Comparison of ENCODE assay signal across 10 mouse cellular contexts in genomic region chr5:43923933-43924332, GRCm38 (mm10). TPM values are rescaled to one million over a fixed set of nuclear protein-coding genes. Genes with fewer than 3 reads are reported as not detected.
DNase-seq lines count a peak whose midpoint lies in the region; ATAC-seq and TF ChIP-seq lines count a peak whose summit lies in the region.
"Had no signal": no experiment of that assay in that cellular context is flagged by ENCODE, and none has a peak within 500 bp of the region (broad histone marks: within the 10 kb centered on the region; RNA-seq: fewer than 3 reads in every experiment).

No protein-coding gene starts in this region.

- no peak for ATAC-seq in liver, embryonic 12.5 days
- 0 out of 2 replicates have a peak, but pooled peaks have one; percentile 49 for ATAC-seq in kidney, embryonic 14.5 days (ENCODE audit: low FRiP score, low TSS enrichment)
- no peak for ATAC-seq in limb, embryonic 14.5 days (ENCODE audit: low FRiP score, low read depth)

- H3K27ac ChIP-seq in liver, embryonic 12.5 days, result no peak overlapping the region
- H3K27ac ChIP-seq in kidney, embryonic 14.5 days (ENCODE audit: low read depth, low read length), result no peak overlapping the region
- H3K27ac ChIP-seq in limb, embryonic 14.5 days (replicated peaks; ENCODE audit: low read depth, low read length), result no peak overlapping the region
- H3K27ac ChIP-seq: embryonic facial prominence, embryonic 13.5 days; neural tube, embryonic 12.5 days had no signal

- no peak overlapping the region for H3K4me3 ChIP-seq in liver, embryonic 12.5 days
- H3K4me3 ChIP-seq in kidney, embryonic 14.5 days (ENCODE audit: low read length), result no peak overlapping the region
- no peak overlapping the region for H3K4me3 ChIP-seq in limb, embryonic 14.5 days (replicated peaks; ENCODE audit: low read length)
- H3K4me3 ChIP-seq: embryonic facial prominence, embryonic 13.5 days; neural tube, embryonic 12.5 days had no signal

- TF ChIP-seq POLR2A in limb, embryonic 14.5 days (IDR thresholded peaks at IDR 0.05; ENCODE audit: borderline replicate concordance, extremely low read depth, insufficient read depth, insufficient read length), result no peak

- 18% methylated on average over 4 of the region's 4 CpGs for WGBS in liver, embryonic 12.5 days (ENCODE audit: insufficient replicate concordance)
- 35% methylated on average over 4 of the region's 4 CpGs for WGBS in kidney, embryonic 14.5 days
- WGBS in limb, embryonic 14.5 days, result 34% methylated on average over 4 of the region's 4 CpGs

- no peaks in the 10 kb centered on the region for H3K36me3 ChIP-seq in liver, embryonic 12.5 days
- no peaks in the 10 kb centered on the region for H3K36me3 ChIP-seq in kidney, embryonic 14.5 days (ENCODE audit: control insufficient read depth, insufficient read depth, low read length)
- no peaks in the 10 kb centered on the region for H3K36me3 ChIP-seq in limb, embryonic 14.5 days (ENCODE audit: control insufficient read depth, insufficient read depth, low read length)
- H3K36me3 ChIP-seq: embryonic facial prominence, embryonic 13.5 days; neural tube, embryonic 12.5 days had no signal

- no peak overlapping the region for H3K9ac ChIP-seq in liver, embryonic 12.5 days
- H3K9ac ChIP-seq in kidney, embryonic 14.5 days (ENCODE audit: low read depth, low read length), result no peak overlapping the region
- no peak overlapping the region for H3K9ac ChIP-seq in limb, embryonic 14.5 days (ENCODE audit: low read depth, low read length, severe bottlenecking)
- H3K9ac ChIP-seq: embryonic facial prominence, embryonic 13.5 days; neural tube, embryonic 12.5 days had no signal

- no peaks in the 10 kb centered on the region for H3K27me3 ChIP-seq in liver, embryonic 12.5 days (replicated peaks)
- H3K27me3 ChIP-seq in kidney, embryonic 14.5 days (ENCODE audit: control insufficient read depth, insufficient read depth, low read length), result no peaks in the 10 kb centered on the region
- H3K27me3 ChIP-seq in limb, embryonic 14.5 days (ENCODE audit: control insufficient read depth, insufficient read depth, low read length), result no peaks in the 10 kb centered on the region
- H3K27me3 ChIP-seq: embryonic facial prominence, embryonic 13.5 days; neural tube, embryonic 12.5 days had no signal

- no peaks in the 10 kb centered on the region for H3K9me3 ChIP-seq in liver, embryonic 12.5 days (replicated peaks)
- H3K9me3 ChIP-seq in kidney, embryonic 14.5 days (ENCODE audit: control insufficient read depth, low read length), result no peaks in the 10 kb centered on the region
- H3K9me3 ChIP-seq in limb, embryonic 14.5 days (ENCODE audit: control insufficient read depth, low read length), result no peaks in the 10 kb centered on the region
- H3K9me3 ChIP-seq: embryonic facial prominence, embryonic 13.5 days; neural tube, embryonic 12.5 days had no signal

- H3K4me2 ChIP-seq in liver, embryonic 12.5 days, result no peak overlapping the region
- H3K4me2 ChIP-seq in kidney, embryonic 14.5 days (replicated peaks; ENCODE audit: low read depth, low read length), result no peak overlapping the region
- no peak overlapping the region for H3K4me2 ChIP-seq in limb, embryonic 14.5 days (replicated peaks; ENCODE audit: low read depth, low read length, severe bottlenecking)
- H3K4me2 ChIP-seq: embryonic facial prominence, embryonic 13.5 days; neural tube, embryonic 12.5 days had no signal

- H3K4me1 ChIP-seq in liver, embryonic 12.5 days, result no peaks in the 10 kb centered on the region
- H3K4me1 ChIP-seq in kidney, embryonic 14.5 days (ENCODE audit: control insufficient read depth, insufficient read depth, low read length), result no peaks in the 10 kb centered on the region
- no peaks in the 10 kb centered on the region for H3K4me1 ChIP-seq in limb, embryonic 14.5 days (ENCODE audit: control insufficient read depth, insufficient read depth, low read length)
- H3K4me1 ChIP-seq: embryonic facial prominence, embryonic 13.5 days; neural tube, embryonic 12.5 days had no signal

- peak; percentile 49 for DNase-seq in liver
- peak; percentile 29 for DNase-seq in adrenal gland, adult 8-10 months
- peak; percentile 7 to 86 for DNase-seq in frontal cortex, adult 2 months (ENCODE audit: extremely low spot score in 1 of 2, low spot score in 1 of 2)
- DNase-seq in limb, embryonic 14.5 days (ENCODE audit: low spot score), result peak; percentile 37
- DNase-seq in retina, postnatal 7 days (ENCODE audit: low read depth, low spot score), result peak; percentile 14
- DNase-seq in thymus, postnatal 4 days, result peak; percentile 91

RNA-seq across cellular contexts. Expression of gene Gm7879, which starts 11.0 kb away (rescaled TPM):
- 0.76 TPM in 1 of 2 replicates, not detected in the other for polyA plus RNA-seq in liver, embryonic 12.5 days (2016; fragmentation: Nextera tagmentation; extraction: Ambion mirVana)
- 10 to 100 TPM; 14.7 to 17.1 (median 15.1) TPM for total RNA-seq in adrenal gland, adult 8-10 months (2022)
- polyA plus RNA-seq in frontal cortex, adult 2 months (2012; rRNA removed), result 0.19 and 0.60 TPM in 2 replicates
- polyA plus RNA-seq in kidney, embryonic 14.5 days (2014; fragmentation: Nextera tagmentation; extraction: Ambion mirVana), result not detected in 2 replicates
- 0.38 TPM in 2 replicates for polyA plus RNA-seq in limb, embryonic 14.5 days (2012; rRNA removed)
- 0.70 TPM in 1 of 2 replicates, not detected in the other for polyA plus RNA-seq in limb, embryonic 14.5 days (2014; fragmentation: Nextera tagmentation; extraction: Ambion mirVana)
- polyA plus RNA-seq: embryonic facial prominence, embryonic 13.5 days; neural tube, embryonic 12.5 days had no signal

RNA-seq across cellular contexts. Expression of gene Cd38, which starts 55.6 kb away (rescaled TPM):
- polyA plus RNA-seq in liver, embryonic 12.5 days (2016; fragmentation: Nextera tagmentation; extraction: Ambion mirVana), result 13.2 and 13.9 TPM in 2 replicates
- 10 to 100 TPM; 10.0 to 18.3 (median 12.8) TPM for total RNA-seq in adrenal gland, adult 8-10 months (2022)
- polyA plus RNA-seq in frontal cortex, adult 2 months (2012; rRNA removed), result 6.1 and 7.5 TPM in 2 replicates
- 20.5 and 32.0 TPM in 2 replicates for polyA plus RNA-seq in kidney, embryonic 14.5 days (2014; fragmentation: Nextera tagmentation; extraction: Ambion mirVana)
- 5.3 and 6.5 TPM in 2 replicates for polyA plus RNA-seq in limb, embryonic 14.5 days (2012; rRNA removed)
- polyA plus RNA-seq in limb, embryonic 14.5 days (2014; fragmentation: Nextera tagmentation; extraction: Ambion mirVana), result 7.4 and 7.7 TPM in 2 replicates

RNA-seq across cellular contexts. Expression of gene Fgfbp1, which starts 57.6 kb away (rescaled TPM):
- not detected in 2 replicates for polyA plus RNA-seq in liver, embryonic 12.5 days (2016; fragmentation: Nextera tagmentation; extraction: Ambion mirVana)
- total RNA-seq in adrenal gland, adult 8-10 months (2022), result not detected
- 2.8 and 6.5 TPM in 2 replicates for polyA plus RNA-seq in frontal cortex, adult 2 months (2012; rRNA removed)
- 2.6 and 2.9 TPM in 2 replicates for polyA plus RNA-seq in kidney, embryonic 14.5 days (2014; fragmentation: Nextera tagmentation; extraction: Ambion mirVana)
- polyA plus RNA-seq in limb, embryonic 14.5 days (2012; rRNA removed), result 19.3 and 34.1 TPM in 2 replicates
- 64.8 and 92.0 TPM in 2 replicates for polyA plus RNA-seq in limb, embryonic 14.5 days (2014; fragmentation: Nextera tagmentation; extraction: Ambion mirVana)

Comparison
In these comparisons a context has a peak if more than half of its experiments do, and no peak if none do; other contexts are left out.
1. DNase-seq: peak in every context shown above with its lines; median percentile 91 in thymus, postnatal 4 days; 49 in liver; 46 in frontal cortex, adult 2 months; 37 in limb, embryonic 14.5 days; 29 in adrenal gland, adult 8-10 months; 14 in retina, postnatal 7 days.